Mouse (Mus musculus): ENCODE results near the gene Dbp.

DNA sequence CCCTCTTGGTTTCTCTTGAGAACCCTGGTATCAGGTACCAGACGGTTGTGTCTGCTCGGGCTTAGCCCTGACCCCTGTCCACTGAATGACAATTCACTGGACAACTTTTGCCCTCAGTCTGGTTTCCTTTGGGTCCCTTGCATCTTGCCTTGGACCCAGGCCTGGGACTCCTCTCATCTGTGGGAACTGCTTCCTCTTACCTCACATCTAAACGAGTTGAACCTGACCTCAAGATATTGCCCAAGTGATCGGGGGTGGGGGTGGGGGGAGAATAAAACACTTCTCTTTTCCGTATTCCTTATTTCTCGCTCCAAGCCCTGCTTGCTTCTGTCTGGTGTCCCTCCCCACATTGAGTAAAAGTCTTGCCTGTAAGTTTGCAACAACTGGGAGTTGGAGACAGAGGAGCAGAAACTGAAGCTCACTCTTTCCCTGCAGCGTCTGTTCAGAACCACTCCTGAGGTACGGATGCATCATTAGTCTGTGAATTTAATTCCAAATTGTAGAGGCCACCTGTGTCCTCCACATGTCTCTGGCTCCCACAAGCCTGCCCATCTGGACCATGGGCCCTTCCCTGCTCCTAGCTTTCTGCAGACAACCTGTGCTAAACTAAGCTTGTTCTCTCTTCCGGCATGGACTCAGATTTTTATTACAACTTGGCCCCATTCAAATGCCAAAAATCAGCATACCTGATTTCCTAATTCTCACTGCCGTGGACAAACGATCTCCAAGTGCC lies 44.0 kb upstream of the Dbp start:
- TF ChIP-seq CTCF (IDR thresholded peaks at IDR 0.05; ENCODE audit: low read depth, low read length): no peak
- no peak for TF ChIP-seq POLR2A (IDR thresholded peaks at IDR 0.05; ENCODE audit: borderline replicate concordance, low read depth, low read length)
